Mouse (Mus musculus) liver, embryonic 16.5 days (tissue): ENCODE data around the gene Dgcr8. TPM values are rescaled to one million over a fixed set of nuclear protein-coding genes. Genes with fewer than 3 reads are reported as not detected.

ENCODE experiments used
- ATAC-seq: fragments of 200-750 bp; cut with Nextera tagmentation; 2 replicates; pipeline ENCODE4 v1.8.0; 2017; ENCODE audit warnings: low read depth, mild to moderate bottlenecking, moderate number of reproducible peaks, moderate library complexity
- H3K27ac ChIP-seq: fragments of 300-500 bp; sonication (generic); 2 replicates; pipeline ENCODE4 v1.5.1; 2014; ENCODE audit warnings: mild to moderate bottlenecking, low read length
- H3K27me3 ChIP-seq: fragments of 300-500 bp; sonication (generic); 2 replicates; pipeline ENCODE4 v1.6.1; 2014; ENCODE audit warnings: low read depth, low read length, mixed read lengths; ENCODE audit not compliant: control insufficient read depth, insufficient read depth
- H3K36me3 ChIP-seq: fragments of 300-500 bp; sonication (generic); 2 replicates; pipeline ENCODE4 v1.6.1; 2014; ENCODE audit warnings: mild to moderate bottlenecking; ENCODE audit not compliant: control insufficient read depth, insufficient read depth
- H3K4me1 ChIP-seq: fragments of 300-500 bp; sonication (generic); 2 replicates; pipeline ENCODE4 v1.6.1; 2014; ENCODE audit warnings: low read depth, low read length, mixed read lengths; ENCODE audit not compliant: control insufficient read depth
- H3K4me2 ChIP-seq: fragments of 300-500 bp; sonication (generic); 2 replicates; pipeline ENCODE4 v1.6.1; 2014; ENCODE audit warnings: low read depth, low read length, mixed read lengths
- H3K4me3 ChIP-seq: fragments of 300-500 bp; sonication (generic); 2 replicates; pipeline ENCODE4 v1.5.1; 2014; ENCODE audit warnings: low read depth, mild to moderate bottlenecking, low read length
- H3K9ac ChIP-seq: fragments of 300-500 bp; sonication (generic); 2 replicates; pipeline ENCODE4 v1.6.1; 2014; ENCODE audit warnings: low read depth, low read length
- H3K9me3 ChIP-seq: fragments of 300-500 bp; sonication (generic); replicated peaks from 2 replicates; pipeline ENCODE4 v1.6.1; 2016; ENCODE audit warnings: low read length; ENCODE audit not compliant: control insufficient read depth
- WGBS: fragments of 180-500 bp; shearing (Covaris S2); extraction: QIAGEN DNeasy Blood & Tissue Kit; methylation state at CpG from one replicate; pipeline ENCODE4 v1.1.7; 2014; ENCODE audit not compliant: insufficient replicate concordance; 5-methylcytosine and 5-hydroxymethylcytosine counted together
- polyA plus RNA-seq: library from polyadenylated mRNA; unstranded; fragments of >200 nt; fragmentation: Nextera tagmentation; extraction: Ambion mirVana; gene quantifications from 2 replicates; pipeline ENCODE4 v1.2.1, GENCODE M21; 2015

Gene Dgcr8
- polyA plus RNA-seq = 10.5 and 11.3 TPM in 2 replicates

DNA sequence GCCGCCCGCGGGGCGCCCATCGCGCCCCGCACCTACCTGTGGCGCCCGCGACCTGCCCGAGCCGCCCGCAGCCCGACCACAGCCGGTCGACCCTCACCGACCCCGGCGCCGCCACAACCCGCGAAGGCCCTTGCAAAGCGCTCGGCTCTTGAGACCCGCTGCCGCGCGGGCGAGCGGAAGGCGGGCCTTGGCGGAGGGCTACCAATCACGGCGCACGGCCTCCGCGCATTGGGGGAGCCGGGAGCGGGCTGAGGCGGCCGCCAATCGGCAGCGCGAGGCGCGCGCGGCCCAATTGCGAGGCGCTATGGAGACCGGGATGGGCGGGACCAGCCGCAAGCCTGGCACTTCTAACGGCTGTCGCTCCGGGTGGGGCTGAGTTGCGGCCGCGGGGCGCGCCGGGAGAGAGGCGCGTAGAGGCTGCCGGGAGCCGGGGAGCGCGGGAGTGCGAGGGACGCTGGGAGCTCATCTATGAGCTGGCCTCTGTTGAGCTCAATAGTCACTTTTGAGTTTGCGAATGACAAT is at the start of gene Dgcr8:
Gene Dgcr8, minus strand, starts transcription at position 180 of the 522 bp plus-strand sequence.
- Histone ChIP-seq H3K27ac (peak within 1 kb of the TSS; percentile 90), H3K4me1 (peaks cover 19% of the 10 kb centered on the region), H3K9me3 (no peaks in the 10 kb centered on the region), H3K4me3 (peak within 1 kb of the TSS; percentile 76), H3K4me2 (peak within 1 kb of the TSS; percentile 94), H3K36me3 (peaks cover 8% of the 10 kb centered on the region), H3K9ac (peak within 1 kb of the TSS; percentile 92), H3K27me3 (no peaks in the 10 kb centered on the region)
- WGBS = under 1% methylated on average over 70 of the region's 71 CpGs
- peak; percentile 98 for ATAC-seq

- H3K9me3 ChIP-seq = no peaks in the 10 kb centered on the region
- H3K27me3 ChIP-seq = no peaks in the 10 kb centered on the region
- H3K27ac ChIP-seq = no peak overlapping the region
- WGBS = 76% methylated on average over 4 of the region's 4 CpGs
- H3K9ac ChIP-seq = no peak overlapping the region
- H3K4me3 ChIP-seq = no peak overlapping the region
- H3K4me1 ChIP-seq = peaks cover 24% of the 10 kb centered on the region
- H3K4me2 ChIP-seq = no peak overlapping the region
- H3K36me3 ChIP-seq = peaks cover 12% of the 10 kb centered on the region
- ATAC-seq = no peak
Observed at GRCm38 (mm10) chr16:18337261-18337660, 48.2 kb upstream of the Dgcr8 start.

DNA sequence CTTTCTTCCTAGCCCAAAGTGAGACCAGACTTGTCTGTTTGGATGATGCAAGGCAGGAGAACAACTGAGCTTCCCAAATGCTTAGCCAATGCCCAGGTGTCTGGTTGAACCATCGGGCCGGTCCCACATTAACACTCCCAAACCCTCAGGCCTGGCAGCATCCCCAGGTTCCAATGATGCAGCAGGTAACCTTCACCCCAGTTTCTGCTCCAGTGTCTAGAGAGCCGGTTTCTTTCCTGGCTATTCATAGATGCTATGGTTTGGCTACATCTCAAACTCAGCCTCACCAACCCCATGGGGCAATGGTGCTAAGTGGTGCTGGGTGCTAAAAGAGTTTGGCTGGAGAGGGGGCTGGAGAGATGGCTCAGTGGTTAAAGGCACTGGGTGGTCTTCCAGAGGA is 46.9 kb upstream of the Dgcr8 start:
- Histone ChIP-seq H3K27me3 (no peaks in the 10 kb centered on the region), H3K36me3 (peaks cover 12% of the 10 kb centered on the region), H3K9ac (no peak overlapping the region), H3K4me1 (peaks cover 12% of the 10 kb centered on the region), H3K27ac (no peak overlapping the region), H3K9me3 (no peaks in the 10 kb centered on the region), H3K4me3 (no peak overlapping the region), H3K4me2 (no peak overlapping the region)
- 87% methylated on average over 3 of the region's 3 CpGs for WGBS
- ATAC-seq = no peak

GRCm38 (mm10) chr16:18333976-18334375 is 44.9 kb upstream of the Dgcr8 start:
- Histone ChIP-seq H3K4me2 (no peak overlapping the region), H3K36me3 (peaks cover 12% of the 10 kb centered on the region), H3K4me1 (no peaks in the 10 kb centered on the region), H3K4me3 (no peak overlapping the region), H3K9me3 (no peaks in the 10 kb centered on the region), H3K27me3 (no peaks in the 10 kb centered on the region), H3K27ac (no peak overlapping the region), H3K9ac (no peak overlapping the region)
- WGBS = 79% methylated on average over 3 of the region's 3 CpGs
- ATAC-seq = no peak

DNA sequence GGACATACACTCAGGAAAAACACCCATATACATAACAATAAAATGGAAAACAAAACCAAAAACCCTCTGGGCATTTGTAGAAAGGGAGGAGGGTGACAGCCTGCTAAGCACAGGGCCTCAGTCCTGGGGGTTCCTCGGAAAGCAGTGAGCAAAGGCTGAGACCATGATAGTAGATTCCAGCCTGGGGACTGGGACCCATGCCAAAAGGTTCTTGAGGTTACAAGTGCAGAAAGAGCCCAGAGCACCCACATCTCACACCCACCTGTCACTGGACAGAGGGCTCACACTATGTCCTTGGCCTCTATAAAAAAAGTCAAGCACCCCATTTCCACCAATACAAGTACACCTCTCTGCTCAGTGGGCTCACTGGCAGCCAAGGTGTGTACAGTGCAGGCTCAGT is 39.5 kb upstream of the Dgcr8 start:
- no peak overlapping the region for H3K4me3 ChIP-seq
- no peaks in the 10 kb centered on the region for H3K27me3 ChIP-seq
- no peak overlapping the region for H3K27ac ChIP-seq
- no peak overlapping the region for H3K9ac ChIP-seq
- ATAC-seq = no peak
- no peak overlapping the region for H3K4me2 ChIP-seq
- no peaks in the 10 kb centered on the region for H3K9me3 ChIP-seq
- WGBS = 76% methylated on average over 1 of the region's 1 CpGs
- H3K36me3 ChIP-seq = peaks cover 8% of the 10 kb centered on the region
- H3K4me1 ChIP-seq = no peaks in the 10 kb centered on the region

DNA sequence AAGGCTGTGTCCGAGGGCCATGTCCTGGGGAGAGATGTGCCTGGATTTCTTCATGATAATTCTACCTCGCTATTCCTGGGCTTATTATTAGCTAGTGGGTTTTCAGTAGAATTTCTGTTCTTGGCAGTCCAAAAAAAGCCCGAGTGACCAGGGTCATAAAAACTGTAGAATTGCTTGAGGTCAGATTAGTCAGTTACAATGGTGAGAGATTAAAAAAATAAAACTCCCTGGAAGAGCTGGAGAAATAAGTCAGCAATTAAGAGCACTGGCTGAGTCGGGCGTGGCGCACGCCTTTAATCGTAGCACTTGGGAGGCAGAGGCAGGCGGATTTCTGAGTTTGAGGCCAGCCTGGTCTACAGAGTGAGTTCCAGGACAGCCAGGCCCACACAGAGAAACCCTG is 38.9 kb upstream of the Dgcr8 start:
- WGBS = 85% methylated on average over 9 of the region's 9 CpGs
- no peak for ATAC-seq
- no peak overlapping the region for H3K9ac ChIP-seq
- peaks cover 4% of the 10 kb centered on the region for H3K36me3 ChIP-seq
- H3K27ac ChIP-seq = no peak overlapping the region
- no peaks in the 10 kb centered on the region for H3K9me3 ChIP-seq
- H3K4me2 ChIP-seq = no peak overlapping the region
- no peak overlapping the region for H3K4me3 ChIP-seq
- H3K27me3 ChIP-seq = no peaks in the 10 kb centered on the region
- H3K4me1 ChIP-seq = no peaks in the 10 kb centered on the region

DNA sequence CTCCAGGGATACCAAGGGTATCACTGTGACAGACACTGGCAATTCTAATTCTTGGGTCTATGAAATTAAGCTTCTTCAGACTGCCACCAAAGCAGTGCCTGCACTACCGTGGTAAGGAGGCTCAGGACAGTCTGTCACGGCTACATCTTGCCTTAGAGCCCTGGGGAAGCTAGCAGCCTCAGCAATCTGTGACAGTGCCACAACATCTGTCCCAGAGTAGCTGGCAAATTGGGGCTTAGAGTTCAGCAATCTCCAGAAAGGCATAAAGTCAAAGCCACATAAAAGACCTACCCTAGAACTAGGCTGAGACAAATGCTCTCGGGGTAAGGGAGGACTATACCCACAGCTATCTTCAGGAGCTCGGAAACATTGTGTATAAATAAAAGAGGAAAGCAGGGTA is 36.7 kb upstream of the Dgcr8 start:
- no peaks in the 10 kb centered on the region for H3K9me3 ChIP-seq
- no peak overlapping the region for H3K9ac ChIP-seq
- WGBS = 65% methylated on average over 4 of the region's 4 CpGs
- H3K36me3 ChIP-seq = peaks cover 6% of the 10 kb centered on the region; the same call in 1 of the 2 replicates
- H3K27ac ChIP-seq = no peak overlapping the region
- no peaks in the 10 kb centered on the region for H3K4me1 ChIP-seq
- H3K4me2 ChIP-seq = no peak overlapping the region
- H3K4me3 ChIP-seq = no peak overlapping the region
- ATAC-seq = no peak
- no peaks in the 10 kb centered on the region for H3K27me3 ChIP-seq

- Histone ChIP-seq H3K9ac (no peak overlapping the region), H3K27me3 (no peaks in the 10 kb centered on the region), H3K4me3 (no peak overlapping the region), H3K4me1 (no peaks in the 10 kb centered on the region), H3K4me2 (no peak overlapping the region), H3K9me3 (no peaks in the 10 kb centered on the region), H3K27ac (no peak overlapping the region), H3K36me3 (peaks cover 6% of the 10 kb centered on the region; the same call in 1 of the 2 replicates)
- no peak for ATAC-seq
- WGBS = 79% methylated on average over 6 of the region's 6 CpGs
Observed at GRCm38 (mm10) chr16:18324031-18324430, 35.0 kb upstream of the Dgcr8 start.

DNA sequence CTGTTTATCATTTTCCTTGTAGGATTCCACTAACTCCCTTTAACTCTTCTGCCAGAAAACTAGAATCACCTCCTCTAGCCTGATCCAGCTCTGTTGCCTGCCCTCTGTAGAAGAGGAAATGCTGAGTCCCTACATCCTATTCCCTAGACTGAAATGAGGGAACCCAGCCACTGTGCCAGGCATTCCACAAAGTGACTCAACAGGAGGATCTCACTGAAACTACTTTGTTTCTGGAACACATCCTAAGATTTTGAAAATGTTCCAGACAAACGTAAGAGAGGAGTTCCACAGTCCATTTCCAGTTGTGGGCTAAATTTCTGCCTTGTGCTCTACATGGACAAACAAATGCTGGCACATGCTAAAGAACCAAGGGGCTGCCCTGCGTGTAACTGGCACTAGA is 34.4 kb upstream of the Dgcr8 start:
- 82% methylated on average over 2 of the region's 2 CpGs for WGBS
- Histone ChIP-seq H3K9me3 (no peaks in the 10 kb centered on the region), H3K36me3 (peaks cover 6% of the 10 kb centered on the region; the same call in 1 of the 2 replicates), H3K27me3 (no peaks in the 10 kb centered on the region), H3K4me3 (no peak overlapping the region), H3K27ac (no peak overlapping the region), H3K4me1 (no peaks in the 10 kb centered on the region), H3K4me2 (no peak overlapping the region), H3K9ac (no peak overlapping the region)
- ATAC-seq = no peak
